In genomic region chr2:127248334-127249004, GRCm38 (mm10) we compare ENCODE assay signal across 8 mouse cellular contexts. TPM values are rescaled to one million over a fixed set of nuclear protein-coding genes. Genes with fewer than 3 reads are reported as not detected.
A peak's percentile ranks its signal among the peaks of the same experiment; 100 is the strongest.
DNase-seq lines count a peak whose midpoint lies in the region; ATAC-seq and TF ChIP-seq lines count a peak whose summit lies in the region.

No protein-coding gene starts in this region.

- no peak for TF ChIP-seq POLR2A in cortical plate, adult 2 months (IDR thresholded peaks at IDR 0.05; ENCODE audit: extremely low read depth, insufficient read depth, low read length)
- TF ChIP-seq POLR2A in limb, embryonic 14.5 days (IDR thresholded peaks at IDR 0.05; ENCODE audit: borderline replicate concordance, extremely low read depth, insufficient read depth, insufficient read length) = no peak

- peak; percentile 3; the same call in 1 of the 2 replicates for ATAC-seq in limb, embryonic 14.5 days (ENCODE audit: low FRiP score, low read depth)
- peak; percentile 69 for ATAC-seq in midbrain, embryonic 16.5 days

- no peaks in the 10 kb centered on the region for H3K27me3 ChIP-seq in limb, embryonic 14.5 days (ENCODE audit: control insufficient read depth, insufficient read depth, low read length)
- no peaks in the 10 kb centered on the region for H3K27me3 ChIP-seq in midbrain, embryonic 16.5 days (ENCODE audit: control insufficient read depth, insufficient read depth, low read depth, low read length)

- H3K27ac ChIP-seq in cortical plate, adult 2 months (ENCODE audit: insufficient read depth, low read length) = no peak overlapping the region
- peak overlapping the region; percentile 67; the same call in 1 of the 2 replicates for H3K27ac ChIP-seq in limb, embryonic 14.5 days (replicated peaks; ENCODE audit: low read depth, low read length)
- H3K27ac ChIP-seq in midbrain, embryonic 16.5 days (ENCODE audit: low read length) = peak overlapping the region; percentile 85

- peaks cover 4% of the 10 kb centered on the region for H3K4me1 ChIP-seq in cortical plate, adult 2 months (ENCODE audit: control insufficient read depth, insufficient read depth, low read length)
- H3K4me1 ChIP-seq in limb, embryonic 14.5 days (ENCODE audit: control insufficient read depth, insufficient read depth, low read length) = peaks cover 18% of the 10 kb centered on the region
- peaks cover 30% of the 10 kb centered on the region for H3K4me1 ChIP-seq in midbrain, embryonic 16.5 days (ENCODE audit: control insufficient read depth, insufficient read depth, low read length)

- H3K4me2 ChIP-seq in limb, embryonic 14.5 days (replicated peaks; ENCODE audit: low read depth, low read length, severe bottlenecking) = peak overlapping the region; percentile 96
- peak overlapping the region; percentile 88 for H3K4me2 ChIP-seq in midbrain, embryonic 16.5 days (ENCODE audit: low read length)

- WGBS in limb, embryonic 14.5 days = 1% methylated on average over 37 of the region's 39 CpGs
- WGBS in midbrain, embryonic 16.5 days = under 1% methylated on average over 38 of the region's 39 CpGs

- 0 out of 2 replicates have a peak, but pooled peaks have one; percentile 12 for TF ChIP-seq CTCF in cortical plate, adult 2 months (IDR thresholded peaks at IDR 0.05; ENCODE audit: extremely low read depth, insufficient read depth, low read length)

- H3K9me3 ChIP-seq in limb, embryonic 14.5 days (ENCODE audit: control insufficient read depth, low read length) = no peaks in the 10 kb centered on the region
- no peaks in the 10 kb centered on the region for H3K9me3 ChIP-seq in midbrain, embryonic 16.5 days (replicated peaks; ENCODE audit: control insufficient read depth, low read length, poor library complexity, severe bottlenecking)

- peak; percentile 94 for DNase-seq in heart, adult 11 months
- no peak for DNase-seq in heart, adult 8-10 months (ENCODE audit: low spot score)
- peak; percentile 56 for DNase-seq in gastrocnemius, postnatal 25 days
- peak; percentile 48 for DNase-seq in kidney, adult 18-20 months
- peak; percentile 20 for DNase-seq in limb, embryonic 14.5 days (ENCODE audit: low spot score)
- peak; percentile 44 to 59 for DNase-seq in spleen, postnatal 36 days (ENCODE audit: low spot score in 2 of 2)

- peak overlapping the region; percentile 72 for H3K4me3 ChIP-seq in cortical plate, adult 2 months (ENCODE audit: insufficient read depth, low read length)
- H3K4me3 ChIP-seq in limb, embryonic 14.5 days (replicated peaks; ENCODE audit: low read length) = peak overlapping the region; percentile 90
- peak overlapping the region; percentile 97 for H3K4me3 ChIP-seq in midbrain, embryonic 16.5 days (ENCODE audit: low read depth, low read length)

- H3K36me3 ChIP-seq in limb, embryonic 14.5 days (ENCODE audit: control insufficient read depth, insufficient read depth, low read length) = peaks cover 33% of the 10 kb centered on the region
- peaks cover 4% of the 10 kb centered on the region for H3K36me3 ChIP-seq in midbrain, embryonic 16.5 days (ENCODE audit: control insufficient read depth, insufficient read depth, low read length)

- peak overlapping the region; percentile 79 for H3K9ac ChIP-seq in limb, embryonic 14.5 days (ENCODE audit: low read depth, low read length, severe bottlenecking)
- peak overlapping the region; percentile 94 for H3K9ac ChIP-seq in midbrain, embryonic 16.5 days (ENCODE audit: low read depth, low read length)

RNA-seq across cellular contexts. Expression of gene Tmem127, which starts 0.8 kb away (rescaled TPM):
- 10 to 100 TPM; 23.9 to 27.7 (median 27.2) TPM for total RNA-seq in heart, adult 8-10 months (2022)
- 65.2 and 70.5 TPM in 2 replicates for polyA plus RNA-seq in cortical plate, adult 2 months (2012; rRNA removed)
- 10 to 100 TPM; 22.2 to 23.6 TPM for total RNA-seq in gastrocnemius, postnatal 25 days (2021)
- 36.2 and 51.2 TPM in 2 replicates for polyA plus RNA-seq in limb, embryonic 14.5 days (2012; rRNA removed)
- 22.7 and 26.6 TPM in 2 replicates for polyA plus RNA-seq in limb, embryonic 14.5 days (2014; fragmentation: Nextera tagmentation; extraction: Ambion mirVana)
- 52.7 and 54.8 TPM in 2 replicates for polyA plus RNA-seq in midbrain, embryonic 16.5 days (2015; fragmentation: Nextera tagmentation; extraction: Ambion mirVana)

RNA-seq across cellular contexts. Expression of gene Ciao1, which starts 0.9 kb away (rescaled TPM):
- total RNA-seq in heart, adult 8-10 months (2022) = 10 to 100 TPM; 57.8 to 73.8 (median 70.6) TPM
- 72.2 and 79.1 TPM in 2 replicates for polyA plus RNA-seq in cortical plate, adult 2 months (2012; rRNA removed)
- total RNA-seq in gastrocnemius, postnatal 25 days (2021) = 10 to 100 TPM; 40.8 to 42.9 TPM
- polyA plus RNA-seq in limb, embryonic 14.5 days (2012; rRNA removed) = 62.0 and 64.8 TPM in 2 replicates
- 63.1 and 64.2 TPM in 2 replicates for polyA plus RNA-seq in limb, embryonic 14.5 days (2014; fragmentation: Nextera tagmentation; extraction: Ambion mirVana)
- 60.5 and 61.1 TPM in 2 replicates for polyA plus RNA-seq in midbrain, embryonic 16.5 days (2015; fragmentation: Nextera tagmentation; extraction: Ambion mirVana)

RNA-seq across cellular contexts. Expression of gene Stard7, which starts 21.5 kb away (rescaled TPM):
- 100 to 1,000 TPM; 162 to 173 (median 169) TPM for total RNA-seq in heart, adult 8-10 months (2022)
- polyA plus RNA-seq in cortical plate, adult 2 months (2012; rRNA removed) = 96.1 and 97.6 TPM in 2 replicates
- total RNA-seq in gastrocnemius, postnatal 25 days (2021) = 100 to 1,000 TPM in 1 of 2 experiments, 10 to 100 TPM in 1; 95.4 to 105 TPM
- polyA plus RNA-seq in limb, embryonic 14.5 days (2012; rRNA removed) = 60.8 and 63.7 TPM in 2 replicates
- polyA plus RNA-seq in limb, embryonic 14.5 days (2014; fragmentation: Nextera tagmentation; extraction: Ambion mirVana) = 79.0 and 80.8 TPM in 2 replicates
- polyA plus RNA-seq in midbrain, embryonic 16.5 days (2015; fragmentation: Nextera tagmentation; extraction: Ambion mirVana) = 91.1 and 94.5 TPM in 2 replicates

RNA-seq across cellular contexts. Expression of gene Snrnp200, which starts 40.3 kb away (rescaled TPM):
- 10 to 100 TPM; 61.1 to 72.6 (median 67.5) TPM for total RNA-seq in heart, adult 8-10 months (2022)
- 61.7 and 62.3 TPM in 2 replicates for polyA plus RNA-seq in cortical plate, adult 2 months (2012; rRNA removed)
- 10 to 100 TPM; 32.8 to 34.1 TPM for total RNA-seq in gastrocnemius, postnatal 25 days (2021)
- 75.0 and 75.7 TPM in 2 replicates for polyA plus RNA-seq in limb, embryonic 14.5 days (2012; rRNA removed)
- polyA plus RNA-seq in limb, embryonic 14.5 days (2014; fragmentation: Nextera tagmentation; extraction: Ambion mirVana) = 69.4 and 75.4 TPM in 2 replicates
- 52.1 and 55.5 TPM in 2 replicates for polyA plus RNA-seq in midbrain, embryonic 16.5 days (2015; fragmentation: Nextera tagmentation; extraction: Ambion mirVana)

RNA-seq across cellular contexts. Expression of gene 1810024B03Rik, which starts 40.4 kb away (rescaled TPM):
- total RNA-seq in heart, adult 8-10 months (2022) = under 1 TPM in 3 of 4 experiments, not detected in 1; 0.28 to 0.38 (median 0.28) TPM
- polyA plus RNA-seq in cortical plate, adult 2 months (2012; rRNA removed) = 1.4 and 1.8 TPM in 2 replicates
- total RNA-seq in gastrocnemius, postnatal 25 days (2021) = under 1 TPM; 0.23 to 0.54 TPM
- polyA plus RNA-seq in limb, embryonic 14.5 days (2012; rRNA removed) = 1.1 and 2.4 TPM in 2 replicates
- polyA plus RNA-seq in limb, embryonic 14.5 days (2014; fragmentation: Nextera tagmentation; extraction: Ambion mirVana) = 1.6 and 1.7 TPM in 2 replicates
- 0.76 and 0.80 TPM in 2 replicates for polyA plus RNA-seq in midbrain, embryonic 16.5 days (2015; fragmentation: Nextera tagmentation; extraction: Ambion mirVana)
